Mouse (Mus musculus) neural tube, embryonic 13.5 days (tissue): ENCODE results near the gene C1ql4. TPM values are rescaled to one million over a fixed set of nuclear protein-coding genes. Genes with fewer than 3 reads are reported as not detected.
"Not testable (repeated sequence)": the region's sequence is repeated elsewhere in the genome, so short reads cannot be mapped to it uniquely, and the experiment has no call there.

Experiments
- ATAC-seq: fragments of 200-750 bp; cut with Nextera tagmentation; 2 replicates; pipeline ENCODE4 v1.8.0; 2017; ENCODE audit warnings: low read depth, mild to moderate bottlenecking, moderate TSS enrichment, moderate library complexity
- H3K27ac ChIP-seq: fragments of 300-500 bp; sonication (generic); replicated peaks from 2 replicates; pipeline ENCODE4 v1.5.1; 2015; ENCODE audit warnings: moderate library complexity, mild to moderate bottlenecking, inconsistent platforms
- H3K27me3 ChIP-seq: fragments of 300-500 bp; sonication (generic); 2 replicates; pipeline ENCODE4 v1.6.1; 2015; ENCODE audit warnings: mild to moderate bottlenecking, inconsistent platforms
- H3K36me3 ChIP-seq: fragments of 300-500 bp; sonication (generic); 2 replicates; pipeline ENCODE4 v1.6.1; 2015; ENCODE audit warnings: mild to moderate bottlenecking, inconsistent platforms
- H3K4me1 ChIP-seq: fragments of 300-500 bp; sonication (generic); replicated peaks from 2 replicates; pipeline ENCODE4 v1.6.1; 2015; ENCODE audit warnings: inconsistent platforms
- H3K4me2 ChIP-seq: fragments of 300-500 bp; sonication (generic); 2 replicates; pipeline ENCODE4 v1.6.1; 2015; ENCODE audit warnings: inconsistent platforms, mild to moderate bottlenecking, moderate library complexity
- H3K4me3 ChIP-seq: fragments of 300-500 bp; sonication (generic); 2 replicates; pipeline ENCODE4 v1.5.1; 2015; ENCODE audit warnings: mild to moderate bottlenecking, inconsistent platforms
- H3K9ac ChIP-seq: fragments of 300-500 bp; sonication (generic); 2 replicates; pipeline ENCODE4 v1.6.1; 2015; ENCODE audit warnings: moderate library complexity, mild to moderate bottlenecking, inconsistent platforms
- H3K9me3 ChIP-seq: fragments of 300-500 bp; sonication (generic); 2 replicates; pipeline ENCODE4 v1.6.1; 2016; ENCODE audit warnings: inconsistent platforms
- WGBS: fragments of 180-500 bp; shearing (Covaris S2); methylation state at CpG from one replicate; pipeline ENCODE4 v1.1.7; 2015; 5-methylcytosine and 5-hydroxymethylcytosine counted together
- polyA plus RNA-seq: library from polyadenylated mRNA; unstranded; fragments of >200 nt; fragmentation: Nextera tagmentation; extraction: Ambion mirVana; gene quantifications from 2 replicates; pipeline ENCODE4 v1.2.1, GENCODE M21; 2015

The C1ql4 gene
- polyA plus RNA-seq, 1 experiment from 2014 or later, result 3.5 TPM

DNA sequence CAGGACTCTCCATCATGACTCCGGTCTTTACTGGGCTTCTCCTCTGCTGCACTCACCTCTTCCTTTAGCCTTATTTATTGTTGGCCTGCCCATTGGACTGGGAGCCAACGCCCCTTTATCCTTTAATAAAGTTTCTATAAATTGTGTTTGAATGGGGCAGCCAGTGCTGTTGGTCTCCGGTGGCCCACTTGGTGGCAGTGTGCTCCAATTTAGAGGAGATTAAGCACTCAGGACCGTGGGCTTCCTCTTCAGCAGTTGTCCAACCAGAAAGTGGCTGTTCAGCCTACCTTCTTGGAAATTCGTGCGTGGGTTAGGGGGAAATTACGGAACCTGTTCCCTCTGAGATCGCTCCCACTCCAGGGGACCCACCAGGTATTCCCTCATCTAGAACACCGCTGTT, 4.4 kb downstream of the C1ql4 start:
- WGBS, result 70% methylated on average over 9 of the region's 9 CpGs
- H3K4me1 ChIP-seq, result peaks cover 6% of the 10 kb centered on the region

DNA sequence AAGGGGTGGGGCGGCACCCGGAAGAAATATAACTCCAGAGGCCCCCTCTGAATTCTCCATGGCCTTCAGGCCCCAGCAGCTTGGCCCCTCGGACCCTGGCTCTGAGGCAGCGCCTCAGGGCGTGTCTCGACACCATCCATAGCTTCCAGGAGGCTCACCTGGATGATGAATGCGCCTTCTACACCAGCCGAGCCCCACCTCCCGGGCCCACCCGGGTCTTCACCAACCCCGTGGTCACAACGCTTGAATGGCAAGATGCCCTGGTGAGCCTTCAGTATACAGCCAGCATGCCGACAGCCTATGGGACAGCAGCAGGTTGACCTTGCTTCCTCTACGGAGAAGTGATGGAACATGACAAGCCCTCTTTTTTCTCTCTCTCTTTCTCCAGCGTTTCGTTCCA, 4.8 kb downstream of the C1ql4 start:
- Histone ChIP-seq H3K4me1 (peaks cover 2% of the 10 kb centered on the region; the same call in 1 of the 2 replicates), H3K36me3 (no peaks in the 10 kb centered on the region), H3K27me3 (peaks cover 49% of the 10 kb centered on the region), H3K9me3 (no peaks in the 10 kb centered on the region), H3K27ac (no peak overlapping the region), H3K9ac (no peak overlapping the region), H3K4me3 (no peak overlapping the region), H3K4me2 (no peak overlapping the region)
- ATAC-seq, result no peak
- 91% methylated on average over 16 of the region's 16 CpGs for WGBS

More for the DNA sequence above, 4.4 kb downstream of the C1ql4 start:
- ATAC-seq, result no peak
- Histone ChIP-seq H3K27ac (no peak overlapping the region), H3K9ac (no peak overlapping the region), H3K4me2 (no peak overlapping the region), H3K36me3 (no peaks in the 10 kb centered on the region), H3K27me3 (peaks cover 53% of the 10 kb centered on the region), H3K4me3 (no peak overlapping the region), H3K9me3 (no peaks in the 10 kb centered on the region)

DNA sequence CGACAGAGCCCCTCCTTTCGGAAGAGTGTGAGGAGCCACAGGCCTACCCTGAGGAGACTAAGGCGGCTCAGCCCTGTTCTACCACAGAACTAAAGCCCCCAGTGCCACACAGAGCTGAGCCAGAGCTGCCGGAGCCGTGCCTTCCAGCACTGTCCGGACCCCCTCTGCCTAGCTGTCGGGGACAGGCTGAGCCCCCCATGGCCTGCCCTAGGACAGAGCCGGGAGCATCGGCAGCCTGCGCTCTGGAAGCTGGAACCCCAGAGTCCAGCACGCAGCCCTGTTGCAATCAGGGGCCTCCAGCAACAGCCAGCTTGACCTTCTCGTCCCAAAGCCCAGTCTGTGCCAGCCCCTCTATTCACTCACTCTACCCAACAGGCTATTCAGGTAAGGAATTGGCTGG, 5.3 kb downstream of the C1ql4 start:
- Histone ChIP-seq H3K4me1 (no peaks in the 10 kb centered on the region), H3K4me3 (no peak overlapping the region), H3K27me3 (peaks cover 44% of the 10 kb centered on the region), H3K4me2 (no peak overlapping the region), H3K9me3 (no peaks in the 10 kb centered on the region), H3K27ac (no peak overlapping the region), H3K36me3 (no peaks in the 10 kb centered on the region), H3K9ac (no peak overlapping the region)
- ATAC-seq, result no peak
- WGBS, result 93% methylated on average over 12 of the region's 12 CpGs

DNA sequence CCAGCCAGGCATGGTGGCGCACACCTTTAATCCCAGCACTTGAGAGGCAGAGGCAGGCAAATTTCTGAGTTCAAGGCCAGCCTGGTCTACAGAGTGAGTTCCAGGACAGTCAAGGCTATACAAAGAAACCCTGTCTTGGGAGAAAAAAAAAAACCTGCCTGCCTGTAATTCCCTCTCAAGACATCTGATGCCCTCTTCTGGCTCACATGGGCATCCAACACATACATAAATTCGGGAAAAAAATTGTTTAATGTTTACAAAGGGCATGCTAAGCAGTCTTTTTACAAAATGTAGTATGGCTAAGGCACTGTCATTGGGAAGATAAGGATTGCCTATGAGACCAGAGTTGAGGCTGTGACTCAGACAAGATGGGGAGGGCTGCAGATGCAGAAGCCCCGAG, 7.8 kb downstream of the C1ql4 start:
- H3K9ac ChIP-seq, result no peak overlapping the region
- ATAC-seq, result no peak
- no peaks in the 10 kb centered on the region for H3K36me3 ChIP-seq
- H3K4me1 ChIP-seq, result peaks cover 11% of the 10 kb centered on the region
- H3K4me2 ChIP-seq, result no peak overlapping the region
- no peak overlapping the region for H3K27ac ChIP-seq
- peaks cover 18% of the 10 kb centered on the region for H3K27me3 ChIP-seq
- WGBS, result 85% methylated on average over 3 of the region's 3 CpGs
- H3K4me3 ChIP-seq, result no peak overlapping the region
- H3K9me3 ChIP-seq, result no peaks in the 10 kb centered on the region

DNA sequence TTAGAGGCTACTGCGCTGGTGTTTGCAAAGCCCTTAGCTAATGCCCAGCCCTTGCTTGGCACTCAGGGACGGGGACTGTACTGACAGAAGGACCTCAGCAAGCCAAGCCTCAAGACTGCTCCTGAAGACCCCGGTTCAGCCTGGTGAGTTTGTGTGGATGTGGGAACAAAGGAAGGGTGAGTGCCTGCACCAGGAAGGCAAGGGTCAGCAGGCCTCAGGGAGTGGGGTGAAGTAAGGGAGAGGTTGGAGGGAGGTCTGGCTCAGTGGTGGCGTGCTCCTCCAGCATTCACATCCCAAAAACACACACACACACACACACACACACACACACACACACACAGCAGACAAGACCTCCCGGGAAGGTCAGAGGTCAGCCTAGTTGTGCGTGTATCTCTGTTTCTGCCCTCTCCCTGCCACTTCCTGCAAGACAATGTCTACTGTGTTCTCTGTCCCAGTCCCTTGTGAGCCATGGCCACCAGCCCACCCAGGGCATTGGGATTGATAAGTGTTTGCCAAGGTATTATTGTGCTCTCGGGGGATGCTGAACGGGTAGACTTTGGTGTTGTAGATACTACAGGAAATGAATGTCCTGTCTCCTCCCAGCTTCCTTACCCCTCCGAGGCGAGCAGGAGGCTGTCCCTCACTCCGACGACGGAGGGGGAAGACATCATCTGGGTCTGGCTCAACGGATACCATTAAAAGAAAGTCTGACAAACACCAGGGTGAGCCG, 9.3 kb downstream of the C1ql4 start:
- H3K36me3 ChIP-seq, result no peaks in the 10 kb centered on the region
- ATAC-seq, result no peak
- WGBS, result 80% methylated on average over 15 of the region's 15 CpGs
- H3K27ac ChIP-seq, result no peak overlapping the region
- no peaks in the 10 kb centered on the region for H3K9me3 ChIP-seq
- peaks cover 18% of the 10 kb centered on the region for H3K4me1 ChIP-seq
- no peak overlapping the region for H3K4me2 ChIP-seq
- H3K9ac ChIP-seq, result no peak overlapping the region
- H3K27me3 ChIP-seq, result peaks cover 4% of the 10 kb centered on the region
- no peak overlapping the region for H3K4me3 ChIP-seq

DNA sequence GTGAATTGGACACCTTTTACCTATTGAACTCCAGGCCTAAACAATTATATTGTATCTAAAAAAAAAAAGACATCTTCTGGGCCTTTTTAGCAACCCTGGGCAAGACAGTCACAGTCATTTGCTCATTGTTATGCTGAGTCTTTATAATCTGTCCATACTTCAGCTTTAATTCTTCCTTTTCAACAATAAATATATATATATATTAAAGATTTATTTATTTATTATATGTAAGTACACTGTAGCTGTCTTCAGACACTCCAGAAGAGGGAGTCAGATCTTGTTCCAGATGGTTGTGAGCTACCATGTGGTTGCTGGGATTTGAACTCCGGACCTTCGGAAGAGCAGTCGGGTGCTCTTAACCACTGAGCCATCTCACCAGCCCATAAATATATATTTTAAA, 11.6 kb downstream of the C1ql4 start:
- not testable (repeated sequence) for H3K9ac ChIP-seq, H3K27me3 ChIP-seq, ATAC-seq, H3K36me3 ChIP-seq, H3K9me3 ChIP-seq, H3K27ac ChIP-seq
- H3K4me3 ChIP-seq, result 0 out of 2 replicates have a peak overlapping the region, but pooled peaks have one; percentile 51
- peaks cover 18% of the 10 kb centered on the region for H3K4me1 ChIP-seq
- WGBS, result 91% methylated on average over 3 of the region's 3 CpGs
- H3K4me2 ChIP-seq, result peak overlapping the region; percentile 88

DNA sequence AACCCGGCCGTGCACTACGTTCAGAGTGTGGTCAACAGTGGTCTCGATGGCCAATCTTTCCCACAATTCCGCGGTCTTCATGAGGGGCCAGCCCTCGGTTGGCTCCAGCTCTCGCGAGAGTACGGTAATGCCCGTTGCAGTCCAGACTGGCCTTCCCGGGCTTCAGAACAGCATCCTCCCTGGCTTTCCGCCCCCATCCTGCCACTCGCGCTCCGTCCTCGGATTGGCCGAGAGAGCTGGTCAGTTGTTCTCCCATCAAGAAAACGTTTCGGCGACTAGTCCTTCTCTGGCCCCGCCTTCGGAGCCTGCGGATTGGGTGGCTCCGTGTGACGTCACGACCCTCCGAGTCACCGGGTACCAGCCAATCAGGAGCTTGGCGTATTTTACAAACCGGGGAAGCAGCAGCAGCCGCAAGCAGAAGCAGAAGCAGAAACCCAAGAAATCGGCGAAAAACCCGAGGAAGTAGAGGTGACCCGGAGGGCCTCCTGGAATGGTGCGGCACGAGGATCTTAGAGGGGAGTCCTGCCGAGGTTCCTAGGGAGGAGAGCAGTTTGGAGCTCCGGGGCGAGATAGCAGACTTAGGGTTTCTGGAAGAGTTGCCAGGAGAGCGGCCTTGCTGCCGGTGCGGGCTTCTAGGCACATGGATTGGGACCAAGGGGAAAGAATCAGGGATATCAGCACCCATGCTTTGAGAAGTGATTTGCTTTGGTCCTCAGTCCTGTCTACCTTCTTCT, 12.8 kb downstream of the C1ql4 start:
- Histone ChIP-seq H3K9me3 (no peaks in the 10 kb centered on the region), H3K27me3 (peaks cover 3% of the 10 kb centered on the region; the same call in 1 of the 2 replicates), H3K4me2 (peak overlapping the region; percentile 88), H3K9ac (peak overlapping the region; percentile 89), H3K4me1 (peaks cover 18% of the 10 kb centered on the region), H3K36me3 (no peaks in the 10 kb centered on the region), H3K4me3 (peak overlapping the region; percentile 51), H3K27ac (peak overlapping the region; percentile 98)
- under 1% methylated on average over 44 of the region's 44 CpGs for WGBS
- ATAC-seq, result peak; percentile 98

DNA sequence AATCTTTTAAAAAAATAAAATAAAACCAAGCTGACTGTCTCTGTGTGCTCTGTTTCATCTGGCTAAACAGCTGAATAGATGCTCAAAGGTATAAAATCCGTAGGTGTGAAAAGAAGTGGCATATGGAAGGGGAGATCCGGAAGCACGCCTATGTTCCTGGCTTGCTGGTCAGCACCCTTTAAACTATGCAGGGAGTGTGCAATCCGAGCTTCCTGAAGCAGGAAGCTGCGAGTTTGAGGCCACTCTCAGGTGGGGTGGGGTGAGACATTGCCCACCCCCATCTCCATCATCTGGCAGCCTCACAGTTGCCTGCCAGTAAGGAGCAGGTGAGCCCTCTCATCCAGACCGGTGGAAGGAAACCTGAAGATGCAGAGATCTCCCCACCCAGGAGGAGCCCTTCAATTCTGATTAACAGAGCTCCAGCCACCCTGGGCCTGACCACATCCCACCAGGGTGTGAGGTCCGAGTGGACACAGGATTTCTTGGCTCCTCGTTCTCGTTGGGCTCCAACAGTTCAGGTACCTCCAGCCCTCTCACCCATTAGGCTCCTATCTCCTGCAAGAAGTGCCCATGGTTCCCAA, 13.5 kb downstream of the C1ql4 start, which contains the start of gene Troap:
Gene Troap (plus strand): TSS at position 557 of the 581 bp plus-strand sequence.
- peak within 1 kb of the TSS; percentile 51 for H3K4me3 ChIP-seq
- peak within 1 kb of the TSS; percentile 89 for H3K9ac ChIP-seq
- ATAC-seq, result peak; percentile 65; the same call in 1 of the 2 replicates
- peak within 1 kb of the TSS; percentile 98 for H3K27ac ChIP-seq
- no peaks in the 10 kb centered on the region for H3K9me3 ChIP-seq
- peak within 1 kb of the TSS; percentile 88 for H3K4me2 ChIP-seq
- H3K27me3 ChIP-seq, result peaks cover 4% of the 10 kb centered on the region; the same call in 1 of the 2 replicates
- 21% methylated on average over 9 of the region's 9 CpGs for WGBS
- no peaks in the 10 kb centered on the region for H3K36me3 ChIP-seq
- peaks cover 18% of the 10 kb centered on the region for H3K4me1 ChIP-seq

DNA sequence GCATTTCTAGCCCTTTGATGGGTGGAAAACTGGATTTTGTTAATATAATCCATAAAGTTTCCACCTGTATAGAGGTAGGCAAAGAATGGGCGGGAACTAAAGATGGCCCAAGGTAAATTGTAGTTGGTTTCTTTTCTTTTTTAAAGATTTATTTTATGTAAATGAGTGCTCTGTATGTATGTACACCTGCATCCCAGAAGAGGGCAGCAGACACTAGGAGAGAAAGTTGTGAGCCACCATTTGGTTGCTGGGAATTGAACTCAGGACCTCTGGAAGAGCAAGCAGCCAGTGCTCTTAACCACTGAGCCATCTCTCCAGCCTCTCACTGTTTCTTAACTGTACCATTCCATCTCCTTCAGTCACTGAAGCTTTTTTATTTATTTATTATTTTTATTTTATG, 15.6 kb downstream of the C1ql4 start:
- Histone ChIP-seq H3K4me2 (no peak overlapping the region), H3K9me3 (no peaks in the 10 kb centered on the region), H3K4me3 (no peak overlapping the region), H3K27ac (no peak overlapping the region), H3K9ac (no peak overlapping the region), H3K27me3 (peaks cover 4% of the 10 kb centered on the region; the same call in 1 of the 2 replicates), H3K36me3 (no peaks in the 10 kb centered on the region), H3K4me1 (peaks cover 18% of the 10 kb centered on the region)
- 82% methylated on average over 1 of the region's 1 CpGs for WGBS
- no peak for ATAC-seq

DNA sequence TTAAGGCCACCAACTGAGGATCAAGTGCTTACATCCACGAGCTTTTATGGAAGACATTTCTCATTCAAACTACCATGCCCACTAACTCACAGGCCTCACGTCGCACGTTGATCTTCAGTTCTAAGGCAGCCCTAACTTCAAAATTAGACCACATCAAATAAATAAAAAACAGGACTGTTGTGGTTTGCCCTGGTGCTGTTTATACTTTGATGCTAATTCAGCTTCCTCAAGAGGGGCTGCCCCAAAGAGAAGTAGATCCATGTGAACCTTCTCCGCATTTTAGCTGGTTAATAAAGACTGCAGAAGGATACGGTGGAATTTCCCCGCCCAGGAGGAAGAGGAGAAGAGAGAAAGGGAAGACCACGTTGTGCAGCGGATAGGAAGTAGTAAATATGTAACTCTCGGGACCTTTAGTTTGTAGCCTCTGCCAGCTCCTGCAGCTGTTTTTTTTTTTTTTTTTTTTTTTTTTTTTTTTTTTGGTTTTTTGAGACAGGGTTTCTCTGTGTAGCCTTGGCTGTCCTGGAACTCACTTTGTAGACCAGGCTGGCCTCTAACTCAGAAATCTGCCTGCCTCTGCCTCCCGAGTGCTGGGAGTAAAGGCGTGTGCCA, 22.0 kb downstream of the C1ql4 start:
- H3K4me2 ChIP-seq, result no peak overlapping the region
- H3K27me3 ChIP-seq, result peaks cover 22% of the 10 kb centered on the region
- no peak overlapping the region for H3K9ac ChIP-seq
- H3K27ac ChIP-seq, result no peak overlapping the region
- ATAC-seq, result no peak
- no peaks in the 10 kb centered on the region for H3K4me1 ChIP-seq
- H3K4me3 ChIP-seq, result no peak overlapping the region
- WGBS, result 82% methylated on average over 12 of the region's 12 CpGs
- H3K9me3 ChIP-seq, result no peaks in the 10 kb centered on the region
- H3K36me3 ChIP-seq, result no peaks in the 10 kb centered on the region

DNA sequence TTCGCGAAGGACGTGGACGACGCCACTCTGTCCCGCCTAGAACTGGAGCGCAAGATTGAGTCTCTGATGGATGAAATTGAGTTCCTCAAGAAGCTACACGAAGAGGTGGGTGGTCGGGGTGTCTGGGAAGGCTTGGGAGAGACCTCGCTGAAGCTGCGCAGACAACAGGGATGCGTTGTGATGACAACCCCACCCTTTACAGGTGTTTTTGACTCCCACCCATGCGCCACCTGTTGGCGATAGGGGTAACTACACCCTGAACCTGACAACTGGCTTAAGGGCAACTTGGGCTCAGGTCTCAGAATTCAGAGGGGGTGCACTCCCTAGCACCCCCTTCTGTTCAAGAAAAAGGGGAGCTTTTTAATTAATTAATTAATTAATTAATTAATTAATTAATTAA, 31.3 kb downstream of the C1ql4 start:
- peak overlapping the region; percentile 39 for H3K4me3 ChIP-seq
- ATAC-seq, result no peak
- H3K9me3 ChIP-seq, result no peaks in the 10 kb centered on the region

More for the DNA sequence above, 31.3 kb downstream of the C1ql4 start:
- peak overlapping the region; percentile 66 for H3K9ac ChIP-seq
- 3% methylated on average over 14 of the region's 14 CpGs for WGBS
- H3K27me3 ChIP-seq, result peaks cover 89% of the 10 kb centered on the region
- peaks cover 34% of the 10 kb centered on the region for H3K4me1 ChIP-seq
- no peak overlapping the region; the same call in 1 of the 2 replicates for H3K27ac ChIP-seq
- peak overlapping the region; percentile 60 for H3K4me2 ChIP-seq
- H3K36me3 ChIP-seq, result no peaks in the 10 kb centered on the region
